Mouse (Mus musculus) left cerebral cortex, postnatal 4 days (tissue): ENCODE measurements at regions not wholly inside any gene's neighbourhood (a gene's known extent, or its start where the extent isn't known, plus 50 kb on each side); places are given as distances from the start of the nearest gene placed in this dataset.
"Not testable (repeated sequence)": the region's sequence is repeated elsewhere in the genome, so short reads cannot be mapped to it uniquely, and the experiment has no call there.

ENCODE experiments used
- DNase-seq: peaks from one replicate; pipeline ENCODE4 v3.0.0-alpha.2; 2022
- intact Hi-C: fragments of 180-260 bp; cut with DNase I; formaldehyde crosslinking; loops from one replicate; pipeline ENCODE4 v1.15.1; 2025

DNA sequence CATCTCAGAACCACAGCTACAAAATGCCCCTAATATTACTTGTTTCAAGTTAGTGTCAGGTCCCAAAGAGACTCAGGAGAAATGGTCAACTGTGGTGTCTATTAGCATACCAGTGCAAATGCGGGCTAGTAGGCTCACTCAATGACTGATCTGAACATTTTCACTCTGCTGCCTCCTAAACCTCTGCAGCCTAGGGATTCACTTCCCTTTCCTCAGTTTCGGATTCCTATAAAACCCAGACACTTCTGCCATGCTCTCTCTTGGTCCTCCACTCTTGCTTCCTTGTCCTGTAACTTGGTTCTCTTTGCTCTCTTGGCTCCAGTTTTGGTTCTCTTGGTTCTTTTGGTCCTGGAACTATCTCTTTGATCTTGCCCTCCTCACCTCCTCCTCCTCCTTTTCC is 206.3 kb upstream of the Spef2 start:
- no peak for DNase-seq
- intact Hi-C loops, result no loop called here

DNA sequence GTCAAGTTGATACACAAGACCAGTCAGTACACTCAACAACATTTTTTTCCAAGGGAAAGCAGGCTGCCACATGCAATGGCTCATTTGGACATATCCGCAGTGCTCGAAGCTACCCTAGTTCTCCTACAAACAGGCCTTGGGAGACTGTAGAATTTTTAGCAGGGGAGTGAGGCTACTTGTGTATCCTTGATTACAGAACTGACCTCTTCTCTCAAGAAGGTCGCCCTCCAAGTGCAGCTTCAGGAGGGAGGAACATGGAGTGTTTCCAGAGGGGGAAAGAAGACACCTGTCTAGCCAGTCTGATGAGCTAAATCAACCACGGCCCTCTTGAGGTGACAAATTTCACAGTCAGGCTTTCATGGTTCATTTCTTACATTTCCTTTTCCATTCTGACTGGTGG is 202.0 kb upstream of the Prlr start:
- no peak for DNase-seq
- intact Hi-C loops, result no loop called here

DNA sequence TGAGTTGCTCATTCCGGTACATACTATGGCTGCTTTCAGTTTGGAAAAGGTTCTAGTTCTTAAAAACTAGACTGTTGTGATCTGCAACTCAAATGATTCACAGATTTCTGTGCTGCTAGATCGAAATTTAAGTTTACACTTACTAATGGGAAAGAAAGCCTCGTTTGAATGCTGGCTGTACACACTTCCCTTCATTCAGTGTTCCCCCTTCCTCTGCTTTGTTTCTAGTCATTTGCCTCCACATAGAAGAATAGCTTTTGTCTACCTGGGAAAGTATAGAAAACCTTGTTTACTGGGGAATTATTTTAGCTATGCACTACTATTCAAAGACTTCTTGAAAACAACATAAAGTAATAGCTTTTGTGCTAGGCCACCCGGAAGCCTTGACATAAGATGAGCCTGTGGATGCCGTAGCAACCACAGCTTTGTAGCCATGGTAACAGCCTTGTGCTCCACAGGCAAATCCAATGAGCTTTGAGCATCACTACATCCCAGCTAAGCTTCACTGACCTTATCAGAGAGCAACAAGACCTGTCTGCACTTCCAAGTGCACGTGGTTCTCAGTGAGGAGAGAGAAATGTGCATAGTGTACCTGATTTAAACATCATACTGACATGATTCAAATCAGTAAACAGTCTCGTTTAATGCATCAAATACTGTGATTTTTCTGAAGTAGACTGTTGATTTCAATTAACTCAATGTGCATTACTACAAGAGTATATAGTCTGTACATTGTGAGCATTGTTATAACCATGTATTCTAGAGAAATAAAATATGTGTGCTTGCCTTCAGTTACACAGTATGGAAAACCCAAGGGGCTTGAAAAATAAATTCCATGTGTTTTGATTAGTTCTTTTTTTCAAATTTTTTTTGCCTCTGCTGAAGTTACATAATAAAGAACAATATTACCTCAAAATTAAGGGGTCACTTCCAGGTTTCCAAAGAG is 165.5 kb upstream of the Prlr start:
- intact Hi-C loops, result no loop called here
- DNase-seq, result peak; percentile 8

DNA sequence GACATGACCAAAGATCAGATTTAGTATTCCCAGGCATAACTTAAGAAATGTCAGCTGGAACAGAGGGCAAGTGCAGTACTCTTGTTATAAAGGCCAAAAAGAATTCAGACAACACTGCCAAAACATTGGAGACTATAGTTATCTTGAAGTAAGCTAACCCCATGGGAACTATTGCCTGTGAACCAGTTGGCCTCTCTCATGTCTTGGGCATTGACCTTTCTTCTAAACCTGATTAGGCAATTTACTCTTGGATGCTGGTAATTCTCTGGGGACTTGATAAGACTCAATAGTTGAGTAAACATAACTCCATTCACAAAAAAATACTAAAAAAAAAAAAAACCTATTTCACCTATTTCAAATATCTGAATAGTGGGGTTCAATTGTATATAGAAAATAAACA is 159.8 kb upstream of the Prlr start:
- DNase-seq, result no peak
- intact Hi-C loops, result no loop called here

DNA sequence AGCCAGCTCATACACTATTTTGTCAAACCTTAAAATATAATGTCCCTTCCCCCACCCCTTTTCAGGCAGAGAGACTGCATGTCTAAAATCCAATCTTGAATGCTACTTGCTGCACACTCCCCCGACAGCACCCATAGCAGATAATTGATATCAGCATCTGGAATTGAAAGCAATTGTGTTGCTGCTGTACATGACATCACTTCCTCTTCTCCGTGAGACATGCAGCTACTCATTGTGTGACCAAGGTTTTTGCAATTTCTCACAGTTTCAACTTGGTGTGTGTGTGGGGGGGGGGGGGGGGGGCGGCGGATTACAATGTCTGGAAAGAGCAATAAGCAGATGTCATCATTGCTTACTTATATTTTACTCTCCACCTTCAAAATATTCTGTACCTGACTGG is 147.1 kb upstream of the Prlr start:
- DNase-seq, result no peak
- intact Hi-C loops, result no loop called here

DNA sequence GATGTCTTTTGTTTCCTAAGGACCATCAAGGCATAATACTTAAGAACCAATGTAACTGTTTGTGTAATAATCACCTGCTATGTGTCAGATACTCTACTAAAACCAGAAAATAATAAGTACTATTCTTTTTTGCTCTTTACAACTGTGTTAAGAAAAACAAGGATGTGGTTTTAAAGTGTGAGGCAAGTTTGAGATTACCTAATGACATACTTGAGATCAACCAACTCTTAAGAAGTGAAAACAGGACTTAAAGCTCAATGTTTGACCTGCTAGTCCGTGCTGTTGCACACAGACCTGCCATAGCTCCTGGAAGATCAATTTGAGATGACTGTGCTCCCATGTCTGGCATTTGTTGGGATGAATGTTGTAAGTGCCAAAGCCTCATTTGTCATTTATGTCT is 141.5 kb upstream of the Prlr start:
- intact Hi-C loops, result no loop called here
- no peak for DNase-seq

DNA sequence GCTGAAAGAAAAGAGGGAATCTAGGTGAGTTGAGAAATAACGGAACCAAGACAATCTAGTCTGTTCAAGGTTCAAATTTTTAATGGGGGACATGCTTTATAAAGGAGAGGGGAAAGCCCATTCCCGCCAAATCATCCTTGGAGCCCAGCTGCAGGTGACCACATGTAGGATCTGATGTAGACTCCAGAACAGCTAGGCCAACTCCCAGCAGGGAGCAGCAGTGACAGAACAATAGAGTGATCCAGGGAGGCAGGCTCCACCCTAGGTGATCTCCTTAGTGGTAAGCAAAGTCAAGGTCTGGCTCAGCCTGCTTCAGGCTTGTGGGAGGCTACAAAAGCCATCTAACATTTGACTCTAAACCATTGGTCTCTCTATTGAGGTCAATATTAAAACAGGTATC is 140.5 kb upstream of the Prlr start:
- intact Hi-C loops, DNase-seq: not testable (repeated sequence)

DNA sequence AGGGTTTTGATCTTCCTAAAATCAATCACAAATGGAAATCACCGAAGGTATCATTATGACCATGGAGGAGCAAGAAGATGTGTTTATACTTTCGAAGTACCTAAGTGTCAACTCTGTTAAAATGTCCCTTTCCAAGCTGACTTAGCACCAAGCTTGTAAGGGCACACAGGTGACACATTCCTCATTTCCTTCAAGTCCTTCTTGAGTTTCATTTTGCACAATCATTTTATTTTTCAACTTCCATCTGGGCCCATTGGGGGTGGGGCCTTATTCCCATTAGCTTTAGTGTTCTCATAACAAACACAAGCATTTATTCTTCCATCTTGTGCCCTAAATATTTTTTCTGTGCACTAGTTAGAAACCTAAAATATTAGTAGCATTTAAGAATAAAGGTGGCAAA is 103.5 kb upstream of the Prlr start:
- no peak for DNase-seq
- intact Hi-C loops, result no loop called here

DNA sequence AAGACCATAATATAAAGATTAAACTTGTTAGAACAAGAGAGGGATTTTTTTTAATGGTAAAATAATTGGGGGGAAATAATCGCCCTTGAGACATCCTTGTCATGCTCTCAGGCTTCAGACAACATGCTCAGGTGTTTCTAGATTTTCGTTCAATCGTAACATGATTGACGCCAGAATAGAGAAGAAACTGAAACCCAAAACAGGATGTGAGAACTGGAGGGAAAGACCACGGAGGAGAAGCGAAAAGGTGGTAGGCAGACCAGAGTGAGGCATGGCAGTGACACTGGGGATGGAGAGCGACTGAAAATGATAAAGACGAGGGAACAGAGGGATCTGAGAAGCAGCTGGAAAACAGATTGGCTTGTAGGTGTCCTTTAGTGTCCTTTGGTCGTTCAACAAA is 102.1 kb upstream of the Prlr start:
- intact Hi-C loops, result no loop called here
- DNase-seq, result no peak

DNA sequence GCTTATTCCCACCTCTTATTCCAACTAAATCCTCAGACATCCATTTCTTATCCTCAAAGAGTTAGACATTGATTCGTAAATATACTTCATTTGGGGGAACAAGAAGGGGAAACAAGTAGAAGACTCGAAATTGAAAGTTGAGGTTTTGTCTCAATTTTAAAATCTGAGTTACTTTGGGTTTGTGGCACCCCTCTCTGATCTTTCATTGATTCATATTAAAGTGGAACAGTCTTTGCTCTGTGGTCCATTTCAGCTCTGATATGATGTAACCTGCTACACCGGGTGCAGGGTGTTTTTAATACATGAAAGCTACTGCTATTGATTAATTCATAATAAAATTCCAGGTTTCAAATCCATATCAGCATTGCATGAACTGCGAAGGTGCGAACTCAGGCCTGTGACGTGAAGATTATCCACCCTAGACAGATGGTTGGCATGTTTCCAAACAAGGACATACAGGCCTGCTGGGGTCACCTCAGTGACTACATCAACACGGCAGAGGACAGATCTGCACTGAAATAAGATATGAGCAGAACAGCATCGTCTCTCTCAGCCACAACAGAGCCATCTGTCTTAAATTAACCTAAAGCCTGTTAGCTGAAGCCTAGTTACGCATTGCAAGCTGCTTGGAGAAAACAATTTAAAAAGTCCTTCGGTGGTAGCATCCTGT is 101.5 kb upstream of the Prlr start:
- DNase-seq, result peak; percentile 43
- intact Hi-C loops, result no loop called here

DNA sequence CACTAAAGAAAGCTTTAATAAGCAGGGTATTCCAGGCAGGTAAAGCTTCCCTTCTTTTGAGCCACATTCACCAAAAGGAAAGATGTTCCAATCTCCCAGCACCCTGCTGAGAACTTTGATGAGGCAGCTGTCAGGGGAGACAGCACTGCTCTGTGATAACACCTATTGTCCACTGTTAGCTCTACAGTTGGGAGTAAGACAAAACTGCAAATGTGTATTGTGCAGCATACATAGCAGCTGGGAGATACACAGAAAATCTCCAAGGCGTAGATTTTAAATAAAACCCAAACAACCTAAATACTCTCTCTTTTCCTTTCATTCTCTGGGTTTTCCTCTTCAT is 101.0 kb upstream of the Prlr start:
- intact Hi-C loops, result no loop called here
- peak; percentile 55 for DNase-seq

DNA sequence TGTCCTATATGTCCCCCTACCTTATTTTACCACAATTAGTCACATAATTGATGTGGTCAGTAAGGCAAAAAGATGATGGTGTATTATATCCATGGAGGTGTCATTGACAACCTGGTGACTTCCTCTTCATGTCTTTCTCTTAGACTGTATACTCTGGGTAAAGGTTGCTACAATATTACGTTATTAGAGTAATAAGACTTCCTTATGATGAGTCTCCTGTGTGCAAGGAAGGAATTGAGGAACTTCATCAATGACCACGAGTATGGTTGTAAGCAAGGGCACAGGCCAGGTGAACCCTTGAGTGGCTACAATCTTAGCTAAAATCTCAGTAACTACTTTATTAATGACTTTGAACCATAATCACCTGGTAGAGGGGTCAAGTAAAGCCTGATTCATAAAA is 98.6 kb upstream of the Prlr start:
- intact Hi-C loops, result no loop called here
- no peak for DNase-seq

DNA sequence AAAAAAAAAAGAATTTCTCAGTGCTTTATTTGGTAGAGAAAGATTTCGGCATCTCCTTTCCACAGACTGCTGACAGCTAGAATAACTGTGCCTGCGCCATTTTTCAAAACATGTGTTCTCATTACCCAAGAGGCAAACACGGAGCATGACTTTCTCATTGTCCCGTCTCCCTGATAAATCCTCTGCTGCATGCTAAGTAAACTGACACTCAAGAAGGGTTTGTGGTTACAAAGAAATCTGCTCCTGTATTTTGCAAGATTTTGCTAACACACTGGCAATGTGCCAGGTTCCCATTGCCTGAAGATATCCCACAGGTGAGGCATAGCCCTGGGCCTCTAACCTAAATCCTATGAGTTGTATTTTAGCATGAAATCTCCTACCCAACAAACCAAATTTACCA is 97.5 kb upstream of the Prlr start:
- no peak for DNase-seq
- intact Hi-C loops, result no loop called here

DNA sequence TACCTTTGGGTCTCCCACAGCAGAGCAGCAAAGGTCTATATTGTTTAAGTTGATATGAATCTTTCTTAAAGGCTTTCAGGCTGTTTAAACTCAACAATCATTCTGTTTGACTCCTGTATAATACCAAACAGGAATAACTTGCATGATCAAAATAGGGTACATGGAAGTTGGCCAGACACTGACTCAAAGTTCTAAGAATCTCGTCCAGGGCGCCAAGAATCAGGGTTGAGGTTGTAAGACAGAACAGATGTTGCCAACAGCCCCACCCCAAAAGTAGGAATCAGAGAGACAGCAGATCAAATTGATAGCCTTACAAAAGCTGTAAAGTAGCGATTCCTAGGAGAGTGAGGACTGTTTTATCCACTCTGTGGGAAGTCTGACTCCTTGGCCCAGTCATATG is 88.3 kb upstream of the Prlr start:
- no peak for DNase-seq
- intact Hi-C loops, result no loop called here

DNA sequence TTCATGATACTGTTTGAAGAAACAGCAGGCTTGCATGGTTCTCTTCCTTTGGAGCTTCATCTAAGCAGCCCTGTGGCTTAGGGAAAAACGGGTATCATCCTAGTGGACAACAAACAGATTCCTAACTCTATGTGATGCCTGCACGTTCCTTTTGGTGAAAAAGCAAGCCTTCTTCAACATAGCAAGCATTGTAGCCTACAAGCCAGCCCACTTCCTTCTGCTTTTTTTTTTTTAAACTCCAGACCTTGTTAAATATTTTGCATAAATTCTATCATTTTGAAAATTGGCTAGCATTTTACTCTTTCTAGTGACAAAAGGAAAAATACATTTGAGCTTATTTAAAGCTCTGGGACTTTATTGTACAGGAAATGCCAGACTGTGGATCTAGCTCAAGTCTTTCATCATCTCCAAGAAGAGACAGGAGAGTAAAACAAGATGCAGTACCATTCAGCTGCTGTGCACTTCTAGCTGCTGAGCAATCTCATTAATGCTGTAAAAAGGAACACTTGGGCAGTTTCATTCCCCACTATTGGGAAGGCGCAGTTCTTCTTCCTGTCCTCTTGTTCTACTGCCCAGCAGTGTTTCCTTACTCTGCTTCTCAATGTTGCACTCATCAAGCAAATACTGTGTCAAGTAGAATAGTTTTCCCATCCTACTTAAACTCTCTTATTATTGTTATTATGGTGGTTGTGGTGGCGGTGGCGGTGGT is 86.5 kb upstream of the Prlr start:
- no peak for DNase-seq
- intact Hi-C loops, result no loop called here

DNA sequence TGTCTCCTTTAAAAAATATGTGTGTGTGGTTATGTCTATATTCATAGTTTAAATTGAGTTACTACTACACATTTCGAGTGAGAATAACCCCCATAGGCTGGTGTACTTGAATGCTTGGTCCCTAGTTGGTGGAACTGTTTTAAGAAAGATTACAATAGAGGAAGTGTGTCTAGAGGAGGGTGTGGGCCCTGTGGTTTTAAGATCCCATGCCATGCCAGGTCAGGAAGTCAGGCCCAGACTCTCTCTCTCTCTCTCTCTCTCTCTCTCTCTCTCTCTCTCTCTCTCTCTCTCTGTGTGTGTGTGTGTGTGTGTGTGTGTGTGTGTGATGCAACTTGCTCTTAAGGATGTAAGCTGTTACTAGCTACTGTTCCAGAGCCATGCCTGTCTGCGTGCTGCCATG is 73.7 kb upstream of the Prlr start:
- no peak for DNase-seq
- intact Hi-C loops, result no loop called here

DNA sequence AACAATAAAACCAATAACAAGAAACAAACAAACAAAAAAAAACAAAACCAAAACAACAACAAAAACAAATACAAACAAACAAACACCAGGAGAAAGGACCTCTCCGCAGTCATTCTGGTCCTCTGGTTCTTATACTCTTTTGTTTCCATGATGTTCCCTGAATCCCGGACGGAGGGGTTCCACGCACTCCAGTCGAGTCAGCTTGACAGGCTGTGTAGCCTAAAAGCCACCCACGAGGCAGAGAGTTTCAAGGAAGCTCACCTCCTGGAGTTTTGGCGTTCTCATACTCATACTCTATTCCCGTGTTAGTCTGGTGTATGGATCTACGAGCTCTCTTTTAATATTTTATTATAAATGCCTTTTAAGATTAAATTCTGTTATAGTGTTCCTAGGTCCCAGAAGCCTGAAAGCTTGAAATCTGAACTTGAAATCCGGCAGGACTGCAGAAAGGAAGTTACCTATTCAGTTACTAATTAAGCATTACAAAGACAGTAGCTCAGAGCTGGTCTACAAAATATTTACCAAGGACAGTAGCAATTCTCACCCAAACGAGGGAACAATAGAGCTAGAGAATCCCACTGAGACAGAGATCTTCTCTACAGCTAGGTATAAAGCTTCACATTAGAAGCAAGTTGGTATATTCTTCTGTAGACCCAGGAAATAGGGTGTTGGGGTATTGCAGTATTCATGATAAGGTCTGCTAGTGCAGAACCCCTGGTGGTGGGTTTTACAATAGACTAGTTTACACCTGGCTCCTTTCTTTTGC is 71.6 kb upstream of the Prlr start:
- DNase-seq, intact Hi-C loops: not testable (repeated sequence)

DNA sequence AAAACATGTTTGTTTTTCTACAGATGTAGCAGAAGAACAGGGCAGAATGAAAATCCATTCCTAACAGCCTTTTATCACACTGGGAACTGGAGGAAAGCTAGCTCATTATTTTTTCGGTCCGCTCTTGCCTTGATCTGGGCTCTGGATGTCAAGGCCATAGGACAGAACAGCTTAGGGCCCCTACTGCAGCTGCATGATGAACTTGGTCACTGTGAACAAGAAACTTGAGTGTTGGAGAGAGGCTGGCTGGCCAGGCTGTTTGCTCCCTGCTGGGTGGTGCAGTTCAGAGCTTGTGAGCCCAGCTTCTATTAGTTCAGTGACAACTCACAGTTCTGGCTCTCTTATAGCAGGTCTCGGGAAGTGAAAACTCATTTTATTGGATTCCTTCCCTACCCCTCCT is 70.2 kb upstream of the Prlr start:
- intact Hi-C loops, result no loop called here
- no peak for DNase-seq
